Mouse (Mus musculus) myocyte (in vitro differentiated cells): ENCODE results near the gene Lefty1.

Source experiments
- E2F4 ChIP-seq: IDR thresholded peaks from one replicate; pipeline ENCODE4 v1.6.1; 2011; ENCODE audit warnings: mild to moderate bottlenecking, control low read depth, moderate library complexity; ENCODE audit not compliant: insufficient read depth
- MAX ChIP-seq: IDR thresholded peaks from one replicate; pipeline ENCODE4 v1.6.1; 2011; ENCODE audit warnings: low read depth, mild to moderate bottlenecking, control low read depth
- POLR2A ChIP-seq: IDR thresholded peaks from one replicate; pipeline ENCODE4 v1.6.1; 2011; ENCODE audit warnings: low read depth, mild to moderate bottlenecking, control low read depth, moderate library complexity; ENCODE audit not compliant: insufficient read length
- POLR2AphosphoS2 ChIP-seq: IDR thresholded peaks from one replicate; pipeline ENCODE4 v1.6.1; 2011; ENCODE audit warnings: low read depth, control low read depth; ENCODE audit not compliant: insufficient read length

DNA sequence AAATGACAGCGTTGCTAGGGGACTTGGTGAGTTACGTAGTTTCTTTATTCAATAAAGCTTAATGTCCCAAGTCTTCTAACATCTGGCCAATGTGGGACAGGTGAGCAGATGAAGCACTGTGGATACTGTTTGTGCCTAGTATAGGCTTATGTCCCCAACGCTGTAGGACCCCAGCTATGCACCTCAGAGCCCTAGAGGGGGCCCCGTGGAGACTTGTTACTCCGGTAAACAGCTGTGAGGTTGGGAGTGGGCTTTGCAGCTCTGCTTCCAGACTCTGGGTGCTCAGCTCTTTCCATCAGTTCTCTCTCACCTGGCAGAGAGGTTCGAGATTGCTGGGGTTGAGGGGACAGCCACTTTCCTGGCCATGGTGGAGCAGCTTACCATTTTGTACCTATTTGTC lies 29.5 kb upstream of the Lefty1 start:
- no peak for TF ChIP-seq E2F4
- TF ChIP-seq MAX = no peak
- no peak for TF ChIP-seq POLR2A
- no peak for TF ChIP-seq POLR2AphosphoS2
